Mouse (Mus musculus) lung, postnatal 0 days (tissue): ENCODE measurements around the gene Ddhd1. TPM values are rescaled to one million over a fixed set of nuclear protein-coding genes. Genes with fewer than 3 reads are reported as not detected.

Source experiments
- ATAC-seq: fragments of 200-750 bp; cut with Nextera tagmentation; 2 replicates; pipeline ENCODE4 v1.8.0; 2017; ENCODE audit warnings: moderate library complexity
- DNase-seq: peaks from one replicate; pipeline ENCODE4 v3.0.0-alpha.2; 2016; ENCODE audit warnings: low spot score
- H3K27ac ChIP-seq: fragments of 300-500 bp; sonication (generic); 2 replicates; pipeline ENCODE4 v1.5.1; 2014; ENCODE audit warnings: antibody characterized with exemption, mild to moderate bottlenecking, low read length, mixed read lengths
- H3K27me3 ChIP-seq: fragments of 300-500 bp; sonication (generic); replicated peaks from 2 replicates; pipeline ENCODE4 v1.6.1; 2014; ENCODE audit warnings: low read length, mixed read lengths; ENCODE audit not compliant: insufficient read depth
- H3K36me3 ChIP-seq: fragments of 300-500 bp; sonication (generic); 2 replicates; pipeline ENCODE4 v1.6.1; 2014; ENCODE audit warnings: low read length, mixed read lengths; ENCODE audit not compliant: insufficient read depth
- H3K4me1 ChIP-seq: fragments of 300-500 bp; sonication (generic); 2 replicates; pipeline ENCODE4 v1.6.1; 2014; ENCODE audit warnings: antibody characterized with exemption, low read depth, low read length, mixed read lengths; ENCODE audit not compliant: insufficient read depth
- H3K4me2 ChIP-seq: fragments of 300-500 bp; sonication (generic); replicated peaks from 2 replicates; pipeline ENCODE4 v1.6.1; 2014; ENCODE audit warnings: low read depth, mild to moderate bottlenecking, low read length, moderate library complexity, mixed read lengths
- H3K4me3 ChIP-seq: fragments of 300-500 bp; sonication (generic); 2 replicates; pipeline ENCODE4 v1.5.1; 2014; ENCODE audit warnings: low read depth, low read length
- H3K9ac ChIP-seq: fragments of 300-500 bp; sonication (generic); replicated peaks from 2 replicates; pipeline ENCODE4 v1.6.1; 2014; ENCODE audit warnings: low read depth, mild to moderate bottlenecking
- H3K9me3 ChIP-seq: fragments of 300-500 bp; sonication (generic); 2 replicates; pipeline ENCODE4 v1.6.1; 2016; ENCODE audit warnings: low read length, mixed read lengths
- CTCF ChIP-seq: IDR thresholded peaks from 2 replicates; pipeline ENCODE4 v1.5.1; 2016; ENCODE audit warnings: antibody characterized with exemption, mild to moderate bottlenecking
- EP300 ChIP-seq: IDR thresholded peaks from 2 replicates; pipeline ENCODE4 v1.6.1; 2016; ENCODE audit warnings: antibody characterized with exemption, mild to moderate bottlenecking, control low read depth
- WGBS: fragments of 180-500 bp; shearing (Covaris S2); extraction: QIAGEN DNeasy Blood & Tissue Kit; methylation state at CpG from one replicate; pipeline ENCODE4 v1.1.7; 2014; 5-methylcytosine and 5-hydroxymethylcytosine counted together
- polyA plus RNA-seq: library from polyadenylated mRNA; unstranded; fragments of >200 nt; fragmentation: Nextera tagmentation; extraction: Ambion mirVana; gene quantifications from 2 replicates; pipeline ENCODE4 v1.2.1, GENCODE M21; 2015

The Ddhd1 gene
- polyA plus RNA-seq, 1 experiment from 2014 or later, result 7.5 TPM

GRCm38 (mm10) chr14:45660315-45660714 is 2.4 kb upstream of the Ddhd1 start:
- Histone ChIP-seq H3K9ac (no peak overlapping the region), H3K4me1 (peaks cover 16% of the 10 kb centered on the region; the same call in 1 of the 2 replicates), H3K9me3 (no peaks in the 10 kb centered on the region), H3K36me3 (no peaks in the 10 kb centered on the region), H3K4me3 (no peak overlapping the region), H3K27me3 (no peaks in the 10 kb centered on the region), H3K4me2 (no peak overlapping the region), H3K27ac (no peak overlapping the region)
- no peak for ATAC-seq
- no peak for DNase-seq
- WGBS, result 94% methylated on average over 1 of the region's 1 CpGs
- TF ChIP-seq CTCF, result no peak
- no peak for TF ChIP-seq EP300

GRCm38 (mm10) chr14:45656831-45657640 is 907 bp downstream of the Ddhd1 start:
- H3K4me1 ChIP-seq, result peaks cover 16% of the 10 kb centered on the region; the same call in 1 of the 2 replicates
- under 1% methylated on average over 49 of the region's 69 CpGs for WGBS
- peak overlapping the region; percentile 50 for H3K9ac ChIP-seq
- H3K4me3 ChIP-seq, result peak overlapping the region; percentile 83
- H3K27me3 ChIP-seq, result no peaks in the 10 kb centered on the region
- TF ChIP-seq CTCF, result peak; percentile 43
- TF ChIP-seq EP300, result no peak
- H3K9me3 ChIP-seq, result no peaks in the 10 kb centered on the region
- H3K4me2 ChIP-seq, result peak overlapping the region; percentile 98
- DNase-seq, result peak; percentile 47
- H3K27ac ChIP-seq, result peak overlapping the region; percentile 84
- peak; percentile 24 for ATAC-seq
- H3K36me3 ChIP-seq, result no peaks in the 10 kb centered on the region

- 82% methylated on average over 13 of the region's 13 CpGs for WGBS
- TF ChIP-seq CTCF, result no peak
- TF ChIP-seq EP300, result no peak
- H3K4me1 ChIP-seq, result peaks cover 16% of the 10 kb centered on the region; the same call in 1 of the 2 replicates
- no peak for DNase-seq
- H3K27ac ChIP-seq, result no peak overlapping the region
- H3K36me3 ChIP-seq, result no peaks in the 10 kb centered on the region
- no peaks in the 10 kb centered on the region for H3K27me3 ChIP-seq
- no peak for ATAC-seq
- 0 out of 2 replicates have a peak overlapping the region, but pooled peaks have one; percentile 98 for H3K4me2 ChIP-seq
- H3K9ac ChIP-seq, result no peak overlapping the region
- no peak overlapping the region for H3K4me3 ChIP-seq
- no peaks in the 10 kb centered on the region for H3K9me3 ChIP-seq
Observed at GRCm38 (mm10) chr14:45654876-45655416, 3.0 kb downstream of the Ddhd1 start.

- no peak for ATAC-seq
- H3K36me3 ChIP-seq, result no peaks in the 10 kb centered on the region
Observed at GRCm38 (mm10) chr14:45653756-45654155, 4.2 kb downstream of the Ddhd1 start.

GRCm38 (mm10) chr14:45648999-45649818 is 8.7 kb downstream of the Ddhd1 start:
- H3K4me1 ChIP-seq, result no peaks in the 10 kb centered on the region
- no peaks in the 10 kb centered on the region for H3K9me3 ChIP-seq
- DNase-seq (no peak), ATAC-seq (no peak)
- TF ChIP-seq EP300 (no peak), CTCF (no peak)
- no peak overlapping the region for H3K27ac ChIP-seq
- H3K9ac ChIP-seq, result no peak overlapping the region
- no peaks in the 10 kb centered on the region for H3K27me3 ChIP-seq
- H3K4me3 ChIP-seq, result no peak overlapping the region
- H3K4me2 ChIP-seq, result no peak overlapping the region
- 57% methylated on average over 11 of the region's 11 CpGs for WGBS
- H3K36me3 ChIP-seq, result no peaks in the 10 kb centered on the region

More at GRCm38 (mm10) chr14:45653756-45654155, 4.2 kb downstream of the Ddhd1 start:
- Histone ChIP-seq H3K4me2 (no peak overlapping the region), H3K27me3 (no peaks in the 10 kb centered on the region), H3K27ac (no peak overlapping the region), H3K4me3 (no peak overlapping the region), H3K9me3 (no peaks in the 10 kb centered on the region), H3K9ac (no peak overlapping the region), H3K4me1 (peaks cover 15% of the 10 kb centered on the region; the same call in 1 of the 2 replicates)
- WGBS, result 72% methylated on average over 2 of the region's 2 CpGs
- no peak for DNase-seq
- TF ChIP-seq CTCF, result no peak
- no peak for TF ChIP-seq EP300

GRCm38 (mm10) chr14:45648144-45648543 is 9.8 kb downstream of the Ddhd1 start:
- DNase-seq, result no peak
- Histone ChIP-seq H3K4me2 (no peak overlapping the region), H3K27ac (no peak overlapping the region), H3K9me3 (no peaks in the 10 kb centered on the region), H3K4me1 (no peaks in the 10 kb centered on the region), H3K27me3 (no peaks in the 10 kb centered on the region), H3K36me3 (no peaks in the 10 kb centered on the region), H3K9ac (no peak overlapping the region), H3K4me3 (no peak overlapping the region)
- 77% methylated on average over 3 of the region's 3 CpGs for WGBS
- TF ChIP-seq EP300 (no peak), CTCF (no peak)
- ATAC-seq, result no peak
